Mouse (Mus musculus) spleen, postnatal 10 days (tissue): ENCODE measurements around the gene Serpina11.

ENCODE experiments used
- DNase-seq, 2 experiments: peaks; one replicate each; pipeline ENCODE4 v3.0.0; 2021 to 2022; ENCODE audit warnings: low spot score in 2 of 2

Serpina11 gene

DNA sequence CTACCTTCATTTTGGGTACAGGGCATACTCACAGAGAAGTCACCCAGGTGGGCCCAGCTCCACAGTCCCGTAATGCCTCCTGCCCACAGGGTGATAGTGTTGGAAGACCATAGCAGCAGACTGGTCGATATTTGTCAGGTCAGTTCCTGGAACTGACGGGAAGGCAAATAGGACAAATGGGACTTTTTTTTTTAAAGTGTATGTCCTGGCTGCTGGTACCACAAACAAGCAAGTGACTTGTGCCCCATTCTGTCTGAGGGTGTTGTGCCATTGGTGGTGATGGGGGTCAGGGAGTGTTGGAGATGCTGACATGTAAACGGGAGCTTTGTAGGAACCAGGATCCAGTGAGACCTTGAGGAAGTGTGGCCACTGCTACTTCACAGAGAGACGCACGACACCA is at the start of gene Serpina11:
Gene Serpina11 (minus strand): TSS at position 101 of the 400 bp plus-strand sequence.
- no peak for DNase-seq

- DNase-seq = no peak
These were observed 48.4 kb upstream of the Serpina11 start for GRCm38 (mm10) chr12:104038181-104038580.

- no peak for DNase-seq
These were observed 44.0 kb upstream of the Serpina11 start for GRCm38 (mm10) chr12:104033752-104034151.

DNA sequence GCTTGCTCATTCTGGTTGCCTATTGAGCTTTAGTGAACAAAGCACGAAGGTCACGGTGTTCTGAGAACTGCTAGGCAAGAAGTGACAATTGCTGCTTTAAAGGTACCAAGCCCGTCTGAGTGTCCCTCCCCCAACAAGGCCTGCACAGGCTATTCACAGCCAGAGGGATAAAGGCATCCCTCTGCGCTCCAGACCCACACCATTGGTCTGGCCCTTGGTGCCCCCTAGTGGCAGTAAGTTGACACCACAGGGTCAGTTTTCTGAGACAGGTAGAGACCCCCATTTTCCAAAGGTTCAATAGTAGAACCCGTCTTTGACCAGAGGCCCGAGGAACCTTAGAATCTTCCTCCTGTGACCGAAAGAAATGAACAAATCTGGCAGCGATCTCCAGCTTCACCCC is 40.2 kb upstream of the Serpina11 start:
- DNase-seq = no peak

DNA sequence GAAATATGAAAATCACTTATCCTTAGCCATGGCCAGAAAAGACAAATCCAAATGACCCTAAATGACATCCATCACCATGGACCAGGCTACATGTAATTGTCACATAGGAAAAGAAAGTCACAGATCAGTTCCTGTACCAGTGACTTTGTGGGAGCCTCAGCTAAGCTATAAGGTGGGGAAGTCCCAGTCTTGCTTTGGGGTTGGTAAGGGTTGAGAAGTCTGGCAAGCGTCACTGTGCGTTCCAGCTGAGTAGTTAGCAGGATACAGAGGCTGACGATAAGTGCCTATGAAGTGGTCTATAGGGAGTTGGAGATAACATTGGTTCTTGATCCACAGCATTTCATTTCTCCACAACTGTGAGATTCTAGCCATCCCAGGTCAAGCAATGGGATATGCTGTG is 25.5 kb upstream of the Serpina11 start:
- no peak for DNase-seq

DNA sequence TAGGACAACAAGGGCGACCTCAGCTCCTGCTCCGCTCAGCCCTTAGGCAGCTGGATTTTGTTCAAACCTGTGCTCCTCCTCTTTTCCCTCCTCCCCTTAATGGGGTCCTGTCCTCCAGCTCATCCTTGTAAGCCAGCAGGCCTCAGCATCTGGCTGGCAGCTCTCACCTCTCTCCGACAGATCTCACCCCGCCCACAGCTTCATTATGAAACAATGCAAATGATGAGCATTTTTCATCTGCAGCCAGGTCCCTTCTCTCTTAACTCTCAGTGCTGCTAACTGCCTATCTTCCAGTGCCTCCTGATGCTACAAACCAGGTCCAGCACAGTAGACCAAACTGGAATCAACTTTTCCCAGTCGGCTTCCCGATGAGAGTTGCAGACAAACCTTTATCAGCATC is 23.9 kb upstream of the Serpina11 start, which contains the start of gene Serpina9:
Gene Serpina9 (minus strand): TSS at position 136 of the 400 bp plus-strand sequence.
- no peak for DNase-seq

GRCm38 (mm10) chr12:104004689-104005088 is 14.9 kb upstream of the Serpina11 start:
- no peak for DNase-seq

DNA sequence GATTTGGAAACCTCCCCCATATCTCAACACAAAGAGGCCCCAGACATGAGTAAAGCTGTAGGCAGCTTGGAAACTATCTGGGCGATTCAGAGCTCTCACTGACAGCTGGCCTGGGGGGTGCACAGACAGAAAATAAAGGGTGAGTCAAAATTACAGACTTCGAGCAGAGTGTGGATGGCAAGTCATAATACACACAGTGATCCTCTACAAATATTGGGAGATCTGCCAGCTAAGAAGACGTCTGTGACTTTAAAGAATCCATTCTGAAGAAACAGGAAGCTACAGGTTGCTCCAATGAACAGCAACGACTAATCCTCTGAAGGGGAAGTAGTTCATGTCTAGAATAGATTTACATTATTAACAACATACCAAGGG is 13.5 kb upstream of the Serpina11 start:
- DNase-seq = no peak

GRCm38 (mm10) chr12:104002569-104003237 is 12.9 kb upstream of the Serpina11 start:
- no peak for DNase-seq

- no peak for DNase-seq
These were observed 10.8 kb upstream of the Serpina11 start for GRCm38 (mm10) chr12:104000594-104000993.

DNA sequence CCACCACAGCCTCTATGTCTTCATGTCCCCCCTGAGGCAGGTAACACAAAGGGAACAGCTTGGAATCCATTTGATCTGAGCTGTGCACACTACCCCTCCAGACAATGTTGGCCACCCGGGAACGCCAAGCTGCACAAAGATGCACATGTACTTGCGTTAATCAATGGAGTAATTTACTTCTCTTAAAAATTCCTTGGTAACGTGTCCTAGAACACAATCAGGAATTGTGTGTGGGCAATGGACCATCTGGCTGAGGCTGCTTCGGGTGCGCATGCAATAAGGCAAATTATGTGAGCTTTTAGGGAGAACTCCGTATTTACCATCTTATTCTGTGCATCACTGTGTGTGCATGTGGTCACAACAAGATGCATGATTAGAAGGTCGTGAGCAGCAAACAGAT is 9.9 kb upstream of the Serpina11 start:
- no peak for DNase-seq

GRCm38 (mm10) chr12:103996513-103996912 is 6.8 kb upstream of the Serpina11 start:
- DNase-seq = no peak

GRCm38 (mm10) chr12:103995292-103996072 is 5.7 kb upstream of the Serpina11 start:
- DNase-seq = peak; percentile 21 to 64

DNA sequence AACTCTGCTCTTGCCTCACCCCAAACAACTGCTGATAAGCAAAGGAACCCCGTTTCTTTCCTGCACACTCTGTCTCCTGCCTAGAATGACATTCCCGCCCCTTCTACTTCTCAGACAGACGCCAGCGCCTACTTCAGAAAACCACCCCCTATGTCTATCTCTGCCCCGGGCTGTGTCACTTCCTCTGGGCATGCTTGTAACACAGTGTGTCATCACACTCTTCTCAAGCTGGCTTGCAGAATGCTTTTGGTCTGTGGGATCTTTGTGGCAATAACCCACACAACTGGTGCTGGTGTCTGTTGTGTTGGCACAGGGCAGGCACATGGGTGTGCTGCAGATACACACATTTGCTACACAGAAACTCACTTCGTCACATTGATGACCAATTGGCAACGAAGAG is 3.2 kb upstream of the Serpina11 start:
- DNase-seq = no peak

DNA sequence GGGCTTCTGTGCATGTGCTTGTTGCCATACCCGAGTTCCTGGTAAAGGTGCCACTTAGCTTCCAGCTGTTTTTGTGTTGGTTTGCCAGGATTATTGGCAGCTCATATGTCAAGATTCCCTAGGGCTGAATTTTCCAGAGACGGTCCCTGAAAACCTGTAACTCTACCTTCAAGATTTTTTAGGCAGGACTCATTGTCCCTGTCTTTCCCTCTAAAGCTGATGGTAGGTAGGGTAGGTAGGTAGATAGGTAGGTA is 316 bp downstream of the Serpina11 start:
- DNase-seq = no peak

DNA sequence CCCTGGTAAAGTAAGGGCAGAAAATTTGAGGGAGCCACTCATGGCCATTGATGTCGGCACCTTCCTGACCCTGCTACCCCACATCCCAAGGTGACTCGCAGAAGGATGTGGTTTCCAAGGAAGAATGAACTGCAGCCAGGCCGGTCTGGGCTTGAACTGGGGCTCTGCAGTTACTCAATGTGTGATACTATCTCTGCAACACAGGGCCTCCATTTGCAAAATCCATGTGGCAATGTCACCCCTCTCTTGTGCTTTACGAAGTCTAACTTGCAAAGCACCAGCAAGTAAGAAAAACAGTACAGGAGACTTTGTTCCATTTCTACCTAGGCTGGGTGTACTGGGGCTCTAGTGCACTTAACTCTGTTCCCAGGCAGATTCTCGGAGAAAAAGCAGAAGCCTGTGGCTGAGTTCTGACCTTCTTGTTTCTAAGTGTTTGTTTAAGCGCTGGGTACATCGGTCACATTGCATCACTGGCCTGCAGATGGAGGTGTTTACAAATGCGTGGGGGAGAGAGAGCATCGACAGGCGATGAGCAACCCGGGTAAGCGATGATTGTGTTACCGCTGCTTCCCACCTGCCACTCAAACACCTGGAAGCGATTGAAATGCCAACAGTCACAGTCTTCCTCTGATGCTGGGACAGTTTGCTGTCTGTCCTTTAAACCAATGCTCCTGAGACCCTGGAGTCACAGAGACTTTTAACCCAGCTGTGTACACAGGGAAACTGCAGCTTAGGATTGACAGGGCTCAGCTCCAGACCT is 823 bp downstream of the Serpina11 start:
- no peak for DNase-seq

DNA sequence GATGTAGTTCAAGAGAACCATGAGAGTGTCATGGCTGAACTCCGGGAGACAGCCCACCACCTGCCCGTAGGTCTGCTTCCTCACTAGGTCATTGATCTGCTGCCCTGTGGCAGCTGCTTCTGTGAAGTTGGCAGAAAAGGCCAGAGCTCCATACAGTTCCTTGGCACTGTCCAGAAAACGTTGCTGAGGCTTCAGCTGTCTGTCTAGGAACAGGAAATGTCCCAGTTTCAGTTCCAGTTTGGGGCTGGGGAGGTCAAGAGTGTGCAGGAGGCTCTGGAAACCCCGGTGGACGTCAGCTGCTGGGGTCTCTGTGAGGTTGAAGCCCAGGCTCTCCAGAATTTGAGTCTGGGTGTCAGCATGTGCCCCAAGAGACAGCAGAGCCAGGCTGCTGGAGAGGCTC is 3.9 kb downstream of the Serpina11 start:
- DNase-seq = no peak

DNA sequence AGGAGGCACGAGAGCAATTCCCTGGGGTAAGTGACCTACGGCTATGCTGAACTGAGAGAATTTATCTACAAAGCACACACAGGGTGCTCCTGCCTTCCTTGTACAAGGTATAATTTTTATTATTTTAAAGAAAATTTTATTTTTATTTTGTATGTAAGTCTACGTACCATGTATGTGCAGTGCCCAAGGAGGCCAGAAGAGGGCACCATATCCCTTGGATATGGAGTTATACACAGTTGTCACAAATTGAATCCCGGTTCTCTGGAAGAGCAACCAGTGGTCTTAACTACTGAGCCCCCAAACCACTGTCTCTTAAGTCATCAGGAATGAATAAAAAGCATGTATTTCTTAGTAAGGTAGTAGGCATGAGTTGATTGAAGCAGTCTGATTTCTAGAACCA is 4.8 kb downstream of the Serpina11 start:
- DNase-seq = peak in 1 of 2 experiments; percentile 45

DNA sequence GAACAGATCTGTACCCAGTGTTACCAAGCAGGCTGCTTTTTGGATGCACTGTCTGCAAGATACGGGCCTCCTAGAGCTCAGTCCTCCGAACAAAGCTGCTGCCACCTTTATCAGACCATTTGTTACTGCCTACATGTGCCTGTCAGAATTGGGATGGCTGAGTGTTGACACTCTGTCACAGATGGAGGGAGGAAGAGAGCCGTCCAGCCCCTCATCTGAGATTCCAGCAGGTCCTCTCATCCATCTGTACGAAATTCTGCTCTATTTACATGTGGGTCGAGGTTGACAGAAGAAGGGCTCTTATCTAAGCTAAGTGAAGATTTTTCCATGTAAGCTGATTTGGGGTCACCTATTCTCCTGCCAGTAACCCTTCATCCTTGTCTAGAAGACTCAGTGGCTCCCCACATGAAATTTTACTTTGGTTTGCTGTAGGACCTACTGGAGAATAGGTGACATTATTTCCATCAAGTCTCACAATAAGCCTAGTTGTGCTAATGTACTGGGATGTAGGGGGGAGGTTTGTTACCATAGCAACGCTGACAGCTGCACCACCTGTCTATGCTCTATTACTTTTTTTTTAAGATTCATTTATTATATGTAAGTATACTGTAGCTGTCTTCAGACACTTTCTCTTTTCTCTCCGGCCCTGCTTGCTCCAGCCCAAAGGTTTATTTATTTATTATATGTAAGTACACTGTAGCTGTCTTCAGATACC is 8.0 kb downstream of the Serpina11 start:
- no peak for DNase-seq

GRCm38 (mm10) chr12:103978294-103978693 is 11.5 kb downstream of the Serpina11 start:
- DNase-seq = no peak

- DNase-seq = no peak
These were observed 11.9 kb downstream of the Serpina11 start for GRCm38 (mm10) chr12:103977846-103978245.

- no peak for DNase-seq
These were observed 12.7 kb downstream of the Serpina11 start for GRCm38 (mm10) chr12:103977060-103977459.
